Mouse (Mus musculus): Measurements from ENCODE around the gene Ercc8.

Ercc8 gene

DNA sequence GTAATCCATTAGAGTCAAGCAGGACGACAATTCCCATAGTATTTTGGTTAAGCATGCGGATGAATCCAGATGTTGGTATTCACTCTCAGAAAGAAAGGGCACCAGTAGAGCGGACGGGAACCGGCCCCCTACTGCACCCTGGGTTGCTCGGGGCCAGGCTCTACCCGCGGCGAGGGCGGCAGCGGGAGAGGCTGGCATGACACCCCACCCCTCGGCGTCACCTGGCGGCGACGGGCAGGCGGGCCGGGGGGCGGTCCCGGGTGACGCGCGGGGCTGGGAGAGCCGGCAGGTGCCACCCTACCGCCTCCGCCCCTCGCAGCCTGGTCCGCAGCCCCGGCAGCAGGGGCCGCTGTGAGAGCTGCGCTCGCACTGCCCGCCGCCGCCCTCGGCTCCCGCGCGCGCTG is 55.6 kb downstream of the Ercc8 start, which contains the start of gene Elovl7:
Gene Elovl7 (plus strand): TSS at position 324 of the 404 bp plus-strand sequence.
- DNase-seq (ENCODE audit: extremely low read depth, insufficient read length, low spot score) = no peak

DNA sequence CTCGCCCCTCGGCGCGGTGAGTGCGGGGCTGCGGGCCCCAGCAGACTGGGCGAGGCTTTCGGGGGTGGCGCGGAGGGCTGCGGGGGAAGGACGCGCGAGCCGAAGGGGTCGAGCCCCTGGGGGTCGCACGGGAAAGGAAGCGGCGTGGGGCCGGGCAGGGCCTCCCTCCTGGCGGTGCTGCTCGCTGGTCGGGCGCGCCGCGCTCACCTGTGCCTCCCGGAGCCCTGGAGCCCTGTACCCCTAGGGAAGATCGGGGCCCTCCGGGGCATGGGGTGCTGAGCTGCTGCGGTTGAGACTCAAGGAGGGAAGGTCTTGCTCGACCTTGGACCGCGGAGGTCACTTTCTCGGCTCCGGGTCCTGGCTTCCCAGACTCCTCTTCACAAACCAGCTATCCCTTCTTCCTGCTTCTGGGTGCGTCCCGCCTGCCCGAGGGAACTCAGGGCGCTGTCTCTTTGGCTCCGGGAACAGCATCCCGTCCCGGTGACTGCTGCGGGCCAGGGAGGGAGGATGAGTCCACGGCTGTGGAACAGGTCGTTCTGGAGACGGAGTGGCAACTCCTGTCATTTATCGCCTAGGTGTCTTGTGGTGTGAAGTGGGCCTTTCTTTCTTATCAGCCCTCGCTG is 56.1 kb downstream of the Ercc8 start:
- no peak for DNase-seq (ENCODE audit: extremely low read depth, insufficient read length, low spot score)

DNA sequence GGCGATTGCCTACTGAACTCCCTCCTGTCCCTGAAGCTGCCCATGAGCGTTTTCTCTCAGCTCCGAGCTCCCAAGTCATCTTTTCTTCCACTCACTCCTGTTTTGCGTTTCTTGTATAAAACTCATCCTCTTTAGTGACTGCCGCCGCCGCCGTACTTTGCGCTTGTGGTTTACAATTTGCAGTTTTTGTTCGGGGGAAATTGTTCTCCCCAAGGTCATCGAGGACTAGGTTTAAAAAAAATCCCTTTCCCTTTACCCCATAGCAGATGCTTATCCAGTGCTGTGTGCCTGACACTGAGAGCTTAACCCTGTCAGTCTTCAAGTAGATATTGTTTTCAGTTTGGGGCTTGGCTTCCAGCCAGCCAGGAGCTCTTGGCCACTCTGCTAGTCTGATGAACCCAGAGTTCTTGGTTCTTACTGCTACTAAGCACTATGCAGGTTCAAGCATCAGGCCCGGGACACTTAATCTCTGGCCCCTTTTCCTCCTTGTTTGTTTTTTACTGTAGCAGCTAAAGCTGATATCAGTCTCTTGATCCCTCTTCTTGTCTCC is 56.8 kb downstream of the Ercc8 start:
- DNase-seq (ENCODE audit: extremely low read depth, insufficient read length, low spot score) = no peak

DNA sequence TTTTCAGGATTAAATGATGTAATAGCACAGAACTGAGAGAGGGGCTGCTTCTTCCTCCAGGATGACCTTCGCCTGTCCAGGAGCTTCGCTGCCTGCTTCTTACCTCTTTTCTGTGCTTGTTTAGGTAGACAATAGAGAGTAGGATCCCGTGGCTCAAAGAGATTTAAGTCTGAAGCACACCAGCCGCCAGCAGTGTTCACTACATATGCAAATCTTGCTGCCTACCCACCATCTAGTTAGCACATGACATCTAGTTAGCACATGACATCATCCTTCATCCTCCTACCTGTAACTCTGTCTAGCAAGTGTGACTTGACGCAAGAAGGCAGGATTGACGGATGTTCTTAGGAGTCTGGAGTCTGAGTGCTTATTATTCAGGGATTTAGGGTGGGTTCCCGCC is 61.2 kb downstream of the Ercc8 start:
- no peak for DNase-seq (ENCODE audit: extremely low read depth, insufficient read length, low spot score)

GRCm38 (mm10) chr13:108229191-108229590 is 70.7 kb downstream of the Ercc8 start:
- no peak for DNase-seq (ENCODE audit: extremely low read depth, insufficient read length, low spot score)

DNA sequence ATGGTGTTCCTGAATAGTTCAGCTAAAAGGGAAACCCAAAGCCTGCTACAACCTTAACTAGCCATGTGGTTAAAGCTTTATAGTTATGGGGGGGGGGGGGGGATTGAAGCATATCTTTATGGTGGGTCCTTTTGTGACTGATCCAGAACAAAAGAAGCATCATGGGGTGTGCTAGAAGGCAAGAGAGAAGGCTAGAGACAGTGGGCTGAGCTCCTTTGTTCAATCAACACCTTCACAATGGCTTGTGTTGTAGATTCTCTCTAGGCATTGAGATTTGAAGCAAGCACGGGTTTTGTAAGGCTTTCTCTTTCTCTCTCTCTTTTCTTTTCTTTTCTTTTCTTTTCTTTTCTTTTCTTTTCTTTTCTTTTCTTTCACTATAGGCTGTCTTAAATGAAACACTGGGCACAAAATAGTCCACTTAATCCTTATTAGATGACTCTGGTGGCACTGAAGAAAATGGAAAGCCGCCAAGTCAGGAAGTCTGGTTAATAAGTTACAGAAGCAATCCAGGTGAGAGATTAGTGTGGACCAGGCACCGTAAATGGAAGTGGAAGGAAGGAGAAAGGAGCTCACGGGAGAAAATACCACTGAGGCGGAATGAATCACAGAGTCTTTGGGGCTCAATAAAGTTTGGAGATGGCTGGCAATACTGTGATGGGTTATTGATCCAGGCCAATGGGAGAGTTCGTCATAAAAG is 71.3 kb downstream of the Ercc8 start:
- no peak for DNase-seq (ENCODE audit: extremely low read depth, insufficient read length, low spot score)

DNA sequence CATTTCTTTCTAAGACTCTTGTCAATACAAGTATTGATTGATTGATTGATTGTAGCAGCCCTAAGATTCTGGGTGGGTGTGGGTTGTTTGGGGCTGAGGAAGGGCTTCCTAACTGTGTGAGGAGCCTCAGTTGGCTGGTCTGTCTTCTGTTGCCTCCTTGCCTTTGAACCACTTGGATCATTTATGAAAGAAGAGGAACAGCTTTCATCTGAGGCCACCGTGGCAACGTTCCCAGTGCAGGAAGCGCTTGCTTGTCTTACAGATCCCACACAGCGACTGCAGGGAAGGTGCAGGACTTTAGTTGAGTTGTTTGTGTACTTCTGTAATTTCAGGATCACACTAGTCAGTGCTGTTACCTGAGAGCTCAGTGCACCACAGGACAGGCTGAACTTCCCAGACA is 81.5 kb downstream of the Ercc8 start:
- DNase-seq (ENCODE audit: extremely low read depth, insufficient read length, low spot score) = no peak

GRCm38 (mm10) chr13:108241715-108242114 is 83.2 kb downstream of the Ercc8 start:
- no peak for DNase-seq (ENCODE audit: extremely low read depth, insufficient read length, low spot score)
